Mouse (Mus musculus) inflammation-experienced regulatory T-cells, adult 6 months (primary cell): ENCODE results near the gene Ube2q2. TPM values are rescaled to one million over a fixed set of nuclear protein-coding genes. Genes with fewer than 3 reads are reported as not detected.
"Not testable (repeated sequence)": the region's sequence is repeated elsewhere in the genome, so short reads cannot be mapped to it uniquely, and the experiment has no call there.

Experiments used
- ATAC-seq: one replicate; pipeline ENCODE4 v1.8.0; 2017
- polyA plus RNA-seq, 3 experiments: library from polyadenylated mRNA; unstranded; fragments of 100-300 nt; shearing (Covaris generic); gene quantifications; one replicate each; pipeline ENCODE4 v1.2.1; 2017

Ube2q2 gene
- polyA plus RNA-seq, result 10 to 100 TPM; 11.5 to 16.9 (median 14.1) TPM

GRCm38 (mm10) chr9:55148854-55149498 is at the start of gene Ube2q2:
Gene Ube2q2, plus strand, starts transcription at chr9:55148854.
- ATAC-seq, result peak; percentile 66

- ATAC-seq, result no peak
Measured at GRCm38 (mm10) chr9:55101117-55101516, 47.5 kb upstream of the Ube2q2 start.

GRCm38 (mm10) chr9:55102186-55102835 is 46.3 kb upstream of the Ube2q2 start:
- no peak for ATAC-seq

GRCm38 (mm10) chr9:55102931-55103630 is 45.6 kb upstream of the Ube2q2 start:
- no peak for ATAC-seq

GRCm38 (mm10) chr9:55110059-55110834 is 38.4 kb upstream of the Ube2q2 start:
- peak; percentile 74 for ATAC-seq

GRCm38 (mm10) chr9:55110835-55111217 is 37.8 kb upstream of the Ube2q2 start:
- ATAC-seq, result not testable (repeated sequence)

GRCm38 (mm10) chr9:55114752-55115151 is 33.9 kb upstream of the Ube2q2 start:
- ATAC-seq, result no peak

GRCm38 (mm10) chr9:55117293-55118055 is 31.2 kb upstream of the Ube2q2 start:
- ATAC-seq, result no peak

GRCm38 (mm10) chr9:55122586-55122985 is 26.1 kb upstream of the Ube2q2 start:
- no peak for ATAC-seq

GRCm38 (mm10) chr9:55125735-55126134 is 22.9 kb upstream of the Ube2q2 start:
- ATAC-seq, result no peak

GRCm38 (mm10) chr9:55126295-55126694 is 22.4 kb upstream of the Ube2q2 start:
- ATAC-seq, result peak; percentile 97

GRCm38 (mm10) chr9:55131851-55132250 is 16.8 kb upstream of the Ube2q2 start:
- ATAC-seq, result no peak

GRCm38 (mm10) chr9:55136576-55136975 is 12.1 kb upstream of the Ube2q2 start:
- no peak for ATAC-seq

- no peak for ATAC-seq
Measured at GRCm38 (mm10) chr9:55137112-55137511, 11.5 kb upstream of the Ube2q2 start.

GRCm38 (mm10) chr9:55139958-55140357 is 8.7 kb upstream of the Ube2q2 start:
- ATAC-seq, result no peak

GRCm38 (mm10) chr9:55149499-55150278 is 1.0 kb downstream of the Ube2q2 start:
- peak; percentile 42 for ATAC-seq

GRCm38 (mm10) chr9:55150279-55150726 is 1.6 kb downstream of the Ube2q2 start:
- ATAC-seq, result no peak

- no peak for ATAC-seq
Measured at GRCm38 (mm10) chr9:55151096-55151495, 2.4 kb downstream of the Ube2q2 start.

- no peak for ATAC-seq
Measured at GRCm38 (mm10) chr9:55152935-55153334, 4.3 kb downstream of the Ube2q2 start.

- ATAC-seq, result no peak
Measured at GRCm38 (mm10) chr9:55170655-55171412, 22.2 kb downstream of the Ube2q2 start.
